Mouse (Mus musculus): Measurements from ENCODE around the gene Anxa6. TPM values are rescaled to one million over a fixed set of nuclear protein-coding genes. Genes with fewer than 3 reads are reported as not detected.

Anxa6 gene
- total and polyA plus RNA-seq, 3 experiments, result 115 to 168 (median 162) TPM

- TF ChIP-seq UBTF (IDR thresholded peaks at IDR 0.05; ENCODE audit: low read depth, low read length), result no peak
- no peak for TF ChIP-seq E2F4 (IDR thresholded peaks at IDR 0.05; ENCODE audit: insufficient replicate concordance, low read depth, low read length)
- TF ChIP-seq CHD2 (IDR thresholded peaks at IDR 0.05; ENCODE audit: low read length), result 0 out of 2 replicates have a peak, but pooled peaks have one; percentile 1
- TF ChIP-seq CTCF (conservative IDR thresholded peaks at IDR 0.05 in 1 of 2, IDR thresholded peaks at IDR 0.05 in 1 of 2; ENCODE audit: low read depth in 2 of 2, low read length in 2 of 2), result no peak
- 0 out of 2 replicates have a peak, but pooled peaks have one; percentile 15 for TF ChIP-seq ZNF384 (IDR thresholded peaks at IDR 0.05; ENCODE audit: low read depth, low read length)
Measured at GRCm38 (mm10) chr11:54972789-54973188, 60.5 kb downstream of the Anxa6 start (continued).

- TF ChIP-seq RCOR1 (conservative IDR thresholded peaks at IDR 0.05; ENCODE audit: low read depth, low read length) (peak; percentile 83; the same call in 1 of the 2 replicates), EP300 (IDR thresholded peaks at IDR 0.05; ENCODE audit: low read length) (peak; percentile 92), ELF1 (IDR thresholded peaks at IDR 0.05; ENCODE audit: low read depth, low read length) (peak; percentile 33; the same call in 1 of the 2 replicates), MEF2A (IDR thresholded peaks at IDR 0.05; ENCODE audit: borderline replicate concordance, low read depth, low read length) (peak; percentile 83), USF2 (conservative IDR thresholded peaks at IDR 0.05; ENCODE audit: low read depth, low read length) (no peak), MYC (IDR thresholded peaks at IDR 0.05; ENCODE audit: low read depth, low read length) (peak; percentile 91), MAZ (IDR thresholded peaks at IDR 0.05; ENCODE audit: low read depth, low read length) (peak; percentile 90; the same call in 1 of the 2 replicates), IRF4 (IDR thresholded peaks at IDR 0.05; ENCODE audit: low read depth, low read length) (peak; percentile 91), ZMIZ1 (IDR thresholded peaks at IDR 0.05; ENCODE audit: low read depth, low read length) (peak; percentile 65; the same call in 1 of the 2 replicates), GABPA (IDR thresholded peaks at IDR 0.05; ENCODE audit: insufficient replicate concordance, low read depth, low read length) (no peak), MAX (IDR thresholded peaks at IDR 0.05; ENCODE audit: low read length) (peak; percentile 91), NELFE (IDR thresholded peaks at IDR 0.05; ENCODE audit: low read depth, low read length) (peak; percentile 63), CHD2 (IDR thresholded peaks at IDR 0.05; ENCODE audit: low read length) (peak; percentile 78), USF1 (IDR thresholded peaks at IDR 0.05; ENCODE audit: low read depth, low read length) (no peak), HCFC1 (IDR thresholded peaks at IDR 0.05; ENCODE audit: low read depth, low read length) (peak; percentile 55; the same call in 1 of the 2 replicates), KAT2A (IDR thresholded peaks at IDR 0.05; ENCODE audit: insufficient replicate concordance, low read length) (no peak), BHLHE40 (IDR thresholded peaks at IDR 0.05; ENCODE audit: low read depth, low read length) (peak; percentile 90), JUN (IDR thresholded peaks at IDR 0.05; ENCODE audit: insufficient read depth, low read depth, low read length) (peak; percentile 57; the same call in 1 of the 2 replicates), CTCF (conservative IDR thresholded peaks at IDR 0.05 in 1 of 2, IDR thresholded peaks at IDR 0.05 in 1 of 2; ENCODE audit: low read depth in 2 of 2, low read length in 2 of 2) (no peak), TBP (conservative IDR thresholded peaks at IDR 0.05; ENCODE audit: low read depth, low read length) (peak; percentile 73; the same call in 1 of the 2 replicates), E2F4 (IDR thresholded peaks at IDR 0.05; ENCODE audit: insufficient replicate concordance, low read depth, low read length) (no peak), ETS1 (conservative IDR thresholded peaks at IDR 0.05; ENCODE audit: low read depth, low read length) (peak; percentile 74), MXI1 (IDR thresholded peaks at IDR 0.05; ENCODE audit: low read depth, low read length) (peak; percentile 89), TCF12 (IDR thresholded peaks at IDR 0.05; ENCODE audit: low read depth, low read length) (peak; percentile 97), SIN3A (IDR thresholded peaks at IDR 0.05; ENCODE audit: low read length) (peak; percentile 87), ZKSCAN1 (IDR thresholded peaks at IDR 0.05; ENCODE audit: borderline replicate concordance, low read depth, low read length) (no peak), POLR2A (IDR thresholded peaks at IDR 0.05; ENCODE audit: low read depth, low read length) (0 out of 2 replicates have a peak, but pooled peaks have one; percentile 55), CHD1 (IDR thresholded peaks at IDR 0.05; ENCODE audit: low read depth, low read length) (peak; percentile 86), ZNF384 (IDR thresholded peaks at IDR 0.05; ENCODE audit: low read depth, low read length) (peak; percentile 27)
- Histone ChIP-seq H3K36me3 (replicated peaks in 1 of 2; ENCODE audit: control insufficient read depth in 1 of 2, insufficient read depth in 1 of 2, low read length in 1 of 2) (peaks cover 0 to 3% of the 10 kb centered on the region in 2 experiments), H3K27ac (ENCODE audit: insufficient read depth, low read depth) (peak overlapping the region; percentile 75), H3K4me2 (ENCODE audit: insufficient read depth, low read depth, poor library complexity, severe bottlenecking) (peak overlapping the region; percentile 97), H3K27me3 (replicated peaks) (no peaks in the 10 kb centered on the region), H3K4me3 (replicated peaks in 1 of 3; ENCODE audit: low read depth in 2 of 3, low read length in 2 of 3, poor library complexity in 1 of 3) (no peak overlapping the region), H3K9ac (ENCODE audit: insufficient read depth, low read depth) (peak overlapping the region; percentile 66), H3K4me1 (ENCODE audit: control insufficient read depth in 1 of 2, insufficient read depth in 2 of 2) (peaks cover 16 to 64% of the 10 kb centered on the region in 2 experiments), H3K9me3 (replicated peaks; ENCODE audit: low read length) (peaks cover 10% of the 10 kb centered on the region), H3K79me2 (replicated peaks; ENCODE audit: control insufficient read depth, extremely low read depth, insufficient read depth, poor library complexity, severe bottlenecking) (no peaks in the 10 kb centered on the region)
- dilution Hi-C loops (cut with MboI; ENCODE audit: extremely low pct_ligation_motif_present, extremely low pct_unique_long_range_greater_than_20kb, low sequenced_read_pairs) (no loop called here), in situ Hi-C loops (cut with MboI; ENCODE audit: low pct_ligation_motif_present, low pct_unique_long_range_greater_than_20kb, low sequenced_read_pairs) (no loop called here)
- DNase-seq (ENCODE audit: extremely low read depth), result peak; percentile 92
Measured at GRCm38 (mm10) chr11:54972049-54972723, 61.1 kb downstream of the Anxa6 start.

Data from CH12.LX (cell line).